Mouse (Mus musculus) heart, embryonic 14.5 days (tissue): ENCODE results near the gene Itga1. TPM values are rescaled to one million over a fixed set of nuclear protein-coding genes. Genes with fewer than 3 reads are reported as not detected.

ENCODE experiments used
- ATAC-seq: fragments of 200-750 bp; cut with Nextera tagmentation; 2 replicates; pipeline ENCODE4 v1.8.0; 2017; ENCODE audit warnings: low read depth, moderate TSS enrichment; ENCODE audit not compliant: insufficient number of reproducible peaks, insufficient read depth, low FRiP score
- H3K27ac ChIP-seq, 2 experiments: fragments of 200-500 bp in 1 of 2; fragments of 300-500 bp in 1 of 2; sonication (generic) in 1 of 2; replicated peaks in 1 of 2; 2 replicates each; pipeline ENCODE4 v1.5.1; 2012 to 2014; ENCODE audit warnings: low read depth in 2 of 2, low read length in 2 of 2, control low read depth in 1 of 2, mild to moderate bottlenecking in 1 of 2, mixed read lengths in 1 of 2; ENCODE audit not compliant: control insufficient read depth in 1 of 2, insufficient read depth in 1 of 2
- H3K27me3 ChIP-seq: fragments of 300-500 bp; sonication (generic); 2 replicates; pipeline ENCODE4 v1.6.1; 2014; ENCODE audit warnings: mild to moderate bottlenecking, low read length, control low read depth; ENCODE audit not compliant: control insufficient read depth, insufficient read depth
- H3K36me3 ChIP-seq: fragments of 300-500 bp; sonication (generic); 2 replicates; pipeline ENCODE4 v1.6.1; 2014; ENCODE audit warnings: mild to moderate bottlenecking, control low read depth, low read length, mixed read lengths; ENCODE audit not compliant: control insufficient read depth, insufficient read depth
- H3K4me1 ChIP-seq, 2 experiments: fragments of 200-500 bp in 1 of 2; fragments of 300-500 bp in 1 of 2; sonication (generic) in 1 of 2; 2 replicates each; pipeline ENCODE4 v1.6.1; 2012 to 2014; ENCODE audit warnings: low read length in 2 of 2, control low read depth in 1 of 2, mixed read lengths in 1 of 2; ENCODE audit not compliant: control insufficient read depth in 2 of 2, insufficient read depth in 2 of 2
- H3K4me2 ChIP-seq: fragments of 300-500 bp; sonication (generic); 2 replicates; pipeline ENCODE4 v1.6.1; 2014; ENCODE audit warnings: mild to moderate bottlenecking, low read length
- H3K4me3 ChIP-seq, 2 experiments: fragments of 200-500 bp in 1 of 2; fragments of 300-500 bp in 1 of 2; sonication (generic) in 1 of 2; 2 replicates each; pipeline ENCODE4 v1.5.1; 2012 to 2014; ENCODE audit warnings: low read length in 2 of 2, mild to moderate bottlenecking in 2 of 2, control low read depth in 1 of 2, low read depth in 1 of 2, moderate library complexity in 1 of 2; ENCODE audit not compliant: control insufficient read depth in 1 of 2, insufficient read depth in 1 of 2
- H3K9ac ChIP-seq: fragments of 300-500 bp; sonication (generic); 2 replicates; pipeline ENCODE4 v1.6.1; 2014; ENCODE audit warnings: mild to moderate bottlenecking, low read length
- H3K9me3 ChIP-seq: fragments of 300-500 bp; sonication (generic); 2 replicates; pipeline ENCODE4 v1.6.1; 2016; ENCODE audit warnings: low read length, control low read depth; ENCODE audit not compliant: control insufficient read depth
- WGBS: fragments of 180-500 bp; shearing (Covaris S2); extraction: QIAGEN DNeasy Blood & Tissue Kit; methylation state at CpG from one replicate; pipeline ENCODE4 v1.1.7; 2014; 5-methylcytosine and 5-hydroxymethylcytosine counted together
- polyA plus RNA-seq: library from polyadenylated mRNA; unstranded; fragments of >200 nt; fragmentation: Nextera tagmentation; extraction: Ambion mirVana; gene quantifications from 2 replicates; pipeline ENCODE4 v1.2.1, GENCODE M21; 2014

The Itga1 gene
- polyA plus RNA-seq, 1 experiment from 2014 or later: 32.6 TPM

DNA sequence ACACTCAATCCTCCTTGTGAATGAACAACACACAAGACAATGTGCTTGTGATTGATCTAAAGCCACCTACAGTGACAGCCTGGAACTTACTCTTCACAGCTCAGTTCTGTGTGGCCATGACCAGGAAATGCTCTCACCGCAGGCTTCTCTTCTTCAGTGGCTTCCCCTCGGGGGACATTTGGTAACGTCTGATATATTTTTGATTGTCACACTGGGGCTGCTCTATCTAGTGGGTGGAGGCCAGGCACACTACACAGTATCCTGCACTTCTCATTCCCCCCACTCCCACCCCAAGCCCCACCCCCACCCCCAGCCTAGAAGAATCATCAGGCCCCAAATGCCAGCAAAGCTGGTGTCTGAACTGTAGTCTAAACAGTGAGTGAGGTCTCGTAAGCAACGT is 186.0 kb downstream of the Itga1 start:
- H3K27ac ChIP-seq: no peak overlapping the region
- no peaks in the 10 kb centered on the region for H3K9me3 ChIP-seq
- H3K27me3 ChIP-seq: no peaks in the 10 kb centered on the region
- no peak overlapping the region for H3K4me2 ChIP-seq
- ATAC-seq: no peak
- no peak overlapping the region for H3K4me3 ChIP-seq
- WGBS: 69% methylated on average over 5 of the region's 5 CpGs
- peaks cover 2 to 5% of the 10 kb centered on the region in 2 experiments; a peak in 2 of 4 replicates for H3K4me1 ChIP-seq
- H3K9ac ChIP-seq: no peak overlapping the region
- no peaks in the 10 kb centered on the region for H3K36me3 ChIP-seq

DNA sequence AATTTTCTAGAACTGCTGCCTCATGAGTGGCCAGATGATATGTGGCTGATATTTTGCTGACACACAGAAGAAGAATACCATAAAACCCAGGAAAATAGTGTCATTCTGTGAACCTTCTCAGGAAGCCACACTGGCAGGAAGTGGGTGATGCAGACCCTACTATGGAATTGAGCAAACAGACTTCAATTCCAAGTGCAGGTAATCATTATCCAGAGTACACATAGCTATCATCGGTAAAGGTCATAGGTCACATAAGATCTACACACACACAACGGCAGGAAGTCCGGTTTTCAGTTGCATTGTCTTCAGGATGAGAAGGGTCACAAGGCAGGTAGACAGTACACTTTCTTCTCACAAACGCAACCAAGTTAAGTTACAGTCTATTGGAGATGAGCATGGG is 186.8 kb downstream of the Itga1 start:
- no peak overlapping the region for H3K27ac ChIP-seq
- H3K9me3 ChIP-seq: no peaks in the 10 kb centered on the region
- no peak overlapping the region for H3K4me3 ChIP-seq
- H3K4me2 ChIP-seq: no peak overlapping the region
- no peak for ATAC-seq
- H3K36me3 ChIP-seq: no peaks in the 10 kb centered on the region
- no peak overlapping the region for H3K9ac ChIP-seq
- peaks cover 2 to 5% of the 10 kb centered on the region in 2 experiments; a peak in 2 of 4 replicates for H3K4me1 ChIP-seq
- H3K27me3 ChIP-seq: no peaks in the 10 kb centered on the region
- WGBS: 70% methylated on average over 4 of the region's 4 CpGs

DNA sequence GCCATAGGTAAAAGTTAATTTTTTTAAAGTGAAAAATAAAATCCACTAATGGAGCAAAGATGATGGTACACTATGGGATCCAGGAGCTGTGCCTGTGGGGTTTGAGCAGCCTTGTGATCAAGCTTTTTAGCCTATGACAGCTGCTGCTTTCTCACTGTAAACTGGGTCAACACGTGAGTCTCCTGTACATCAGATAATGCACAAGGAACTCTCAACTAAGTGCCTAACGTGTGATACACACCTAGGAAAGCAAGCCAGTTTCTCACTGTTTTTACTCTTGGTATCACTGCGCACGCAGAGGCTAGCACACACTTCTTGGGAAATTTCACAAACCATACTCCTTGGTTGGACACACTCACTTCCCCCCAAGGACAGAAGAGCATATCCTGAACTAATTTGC is 187.2 kb downstream of the Itga1 start:
- WGBS: 79% methylated on average over 4 of the region's 4 CpGs
- ATAC-seq: no peak

DNA sequence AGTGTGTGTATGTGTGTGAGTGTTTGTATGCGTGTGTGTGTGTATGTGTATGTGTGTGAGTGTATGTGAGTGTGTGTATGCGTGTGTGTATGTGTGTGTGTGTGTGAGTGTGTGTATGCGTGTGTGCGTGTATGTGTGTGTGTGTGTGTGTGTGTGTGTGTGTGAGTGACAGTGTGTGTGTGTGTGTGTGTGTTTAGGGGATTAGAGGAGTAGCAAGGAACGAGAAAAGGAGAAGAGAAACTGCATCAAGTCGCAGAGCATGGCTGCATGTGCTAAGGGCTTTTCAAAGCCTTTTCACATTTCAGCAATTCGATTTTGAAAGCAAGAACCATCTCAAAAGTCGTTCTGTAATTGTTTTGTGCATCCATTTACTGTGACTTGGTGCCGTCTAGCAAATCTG is 191.1 kb downstream of the Itga1 start:
- Histone ChIP-seq H3K9me3 (no peaks in the 10 kb centered on the region), H3K4me2 (no peak overlapping the region), H3K27ac (no peak overlapping the region), H3K4me3 (no peak overlapping the region), H3K9ac (no peak overlapping the region), H3K4me1 (no peaks in the 10 kb centered on the region), H3K36me3 (no peaks in the 10 kb centered on the region), H3K27me3 (no peaks in the 10 kb centered on the region)
- WGBS: 78% methylated on average over 9 of the region's 9 CpGs
- no peak for ATAC-seq

More for the DNA sequence above, 187.2 kb downstream of the Itga1 start:
- H3K4me1 ChIP-seq: peaks cover 2 to 5% of the 10 kb centered on the region in 2 experiments; a peak in 2 of 4 replicates
- no peak overlapping the region for H3K9ac ChIP-seq
- no peak overlapping the region for H3K27ac ChIP-seq
- H3K4me3 ChIP-seq: no peak overlapping the region
- H3K4me2 ChIP-seq: no peak overlapping the region
- no peaks in the 10 kb centered on the region for H3K9me3 ChIP-seq
- no peaks in the 10 kb centered on the region for H3K36me3 ChIP-seq
- no peaks in the 10 kb centered on the region for H3K27me3 ChIP-seq

DNA sequence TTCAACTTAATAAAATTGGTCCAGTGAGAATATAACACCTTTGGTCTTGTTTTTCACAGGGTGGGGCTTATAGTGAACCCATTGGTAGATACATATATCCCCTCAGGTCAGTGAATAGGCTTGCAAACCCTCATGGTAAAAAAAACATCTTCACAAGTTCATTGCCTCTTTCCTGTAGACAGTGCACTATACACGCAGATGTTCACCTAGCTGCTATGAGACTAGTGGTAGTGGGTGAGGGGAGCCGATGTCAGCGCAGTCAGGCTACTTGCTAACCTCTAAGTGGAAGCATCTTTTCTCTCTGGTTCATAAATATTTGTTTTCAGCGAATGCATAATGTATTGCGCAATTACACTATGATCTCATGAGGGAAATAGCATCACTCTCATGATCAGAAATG is 192.2 kb downstream of the Itga1 start:
- no peak for ATAC-seq
- 81% methylated on average over 5 of the region's 5 CpGs for WGBS
- Histone ChIP-seq H3K9ac (no peak overlapping the region), H3K9me3 (no peaks in the 10 kb centered on the region), H3K36me3 (no peaks in the 10 kb centered on the region), H3K27ac (no peak overlapping the region), H3K27me3 (no peaks in the 10 kb centered on the region), H3K4me3 (no peak overlapping the region), H3K4me1 (no peaks in the 10 kb centered on the region), H3K4me2 (no peak overlapping the region)

DNA sequence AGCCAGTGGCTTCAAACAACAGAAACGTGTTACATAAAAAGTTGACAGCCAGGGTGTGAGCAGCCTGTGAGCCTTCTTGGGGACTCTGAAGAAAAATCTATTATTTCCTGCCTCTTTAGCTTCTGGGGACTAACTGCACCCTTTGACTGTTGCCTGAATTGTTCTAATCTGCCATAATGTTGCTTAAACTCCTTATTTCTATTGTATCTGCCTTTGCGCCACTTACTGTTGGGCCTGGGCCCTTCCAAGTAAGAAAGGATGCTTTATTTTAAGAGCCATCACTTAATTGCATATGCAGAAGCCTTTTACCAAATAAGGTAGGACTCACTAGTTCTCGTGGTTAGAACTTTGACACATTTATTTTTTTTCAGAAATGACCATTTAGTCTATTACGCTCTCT is 193.9 kb downstream of the Itga1 start:
- H3K27me3 ChIP-seq: no peaks in the 10 kb centered on the region
- no peaks in the 10 kb centered on the region for H3K36me3 ChIP-seq
- H3K27ac ChIP-seq: no peak overlapping the region
- no peak for ATAC-seq
- no peak overlapping the region for H3K4me2 ChIP-seq
- WGBS: 73% methylated on average over 4 of the region's 4 CpGs
- H3K4me3 ChIP-seq: no peak overlapping the region
- no peaks in the 10 kb centered on the region for H3K9me3 ChIP-seq
- H3K4me1 ChIP-seq: no peaks in the 10 kb centered on the region
- no peak overlapping the region for H3K9ac ChIP-seq

Other genes with a start within 250 kb of the Itga1 start
- 2.0 and 2.6 TPM in 2 replicates for gene Itga2, start 169.9 kb downstream of the Itga1 start, polyA plus RNA-seq
- gene Pelo, start 11.8 kb downstream of the Itga1 start, polyA plus RNA-seq: 6.8 and 7.3 TPM in 2 replicates
- 8.4 and 11.1 TPM in 2 replicates for gene Gm49395, start within 50 bp of the Itga1 start, polyA plus RNA-seq